Mouse (Mus musculus): ENCODE measurements around the gene Taf5l. TPM values are rescaled to one million over a fixed set of nuclear protein-coding genes. Genes with fewer than 3 reads are reported as not detected.
A peak's percentile ranks its signal among the peaks of the same experiment; 100 is the strongest.

Taf5l gene
- polyA plus RNA-seq, 1 experiment from 2014 or later = 37.8 TPM

- 89% methylated on average over 2 of the region's 2 CpGs for WGBS
- Histone ChIP-seq H3K27ac (no peak overlapping the region), H3K4me3 (no peak overlapping the region), H3K9me3 (no peaks in the 10 kb centered on the region), H3K27me3 (ENCODE audit: insufficient read depth, poor library complexity, severe bottlenecking) (no peaks in the 10 kb centered on the region), H3K4me1 (replicated peaks) (no peaks in the 10 kb centered on the region), H3K36me3 (peaks cover 96% of the 10 kb centered on the region)
- DNase-seq (ENCODE audit: low spot score) = no peak
Observed at GRCm38 (mm10) chr8:123999568-123999967, 21.6 kb downstream of the Taf5l start.

DNA sequence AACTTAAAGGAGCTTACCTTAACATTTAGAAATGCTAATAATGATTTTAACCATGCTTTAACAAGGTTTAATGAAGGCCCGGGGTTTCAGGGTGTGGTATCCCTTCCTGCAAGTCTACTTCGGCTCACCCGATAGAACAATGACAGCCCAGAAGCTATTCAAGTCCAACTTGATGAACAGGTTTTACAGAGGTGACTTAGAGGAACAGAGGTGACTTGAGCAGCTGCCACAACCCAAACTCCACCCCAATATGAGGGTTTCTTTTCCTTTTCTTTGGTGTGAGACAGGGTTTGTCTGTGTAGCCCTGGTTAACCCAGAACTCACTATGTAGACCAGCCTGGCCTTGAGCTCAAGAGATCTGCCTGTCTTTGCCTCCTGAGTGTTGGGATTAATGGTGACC is 27.2 kb downstream of the Taf5l start:
- DNase-seq (ENCODE audit: low spot score) = no peak
- Histone ChIP-seq H3K9me3 (no peaks in the 10 kb centered on the region), H3K4me1 (replicated peaks) (no peaks in the 10 kb centered on the region; the same call in 1 of the 2 replicates), H3K4me3 (no peak overlapping the region), H3K27me3 (ENCODE audit: insufficient read depth, poor library complexity, severe bottlenecking) (no peaks in the 10 kb centered on the region), H3K27ac (no peak overlapping the region), H3K36me3 (peaks cover 52% of the 10 kb centered on the region)
- WGBS = 91% methylated on average over 3 of the region's 3 CpGs

DNA sequence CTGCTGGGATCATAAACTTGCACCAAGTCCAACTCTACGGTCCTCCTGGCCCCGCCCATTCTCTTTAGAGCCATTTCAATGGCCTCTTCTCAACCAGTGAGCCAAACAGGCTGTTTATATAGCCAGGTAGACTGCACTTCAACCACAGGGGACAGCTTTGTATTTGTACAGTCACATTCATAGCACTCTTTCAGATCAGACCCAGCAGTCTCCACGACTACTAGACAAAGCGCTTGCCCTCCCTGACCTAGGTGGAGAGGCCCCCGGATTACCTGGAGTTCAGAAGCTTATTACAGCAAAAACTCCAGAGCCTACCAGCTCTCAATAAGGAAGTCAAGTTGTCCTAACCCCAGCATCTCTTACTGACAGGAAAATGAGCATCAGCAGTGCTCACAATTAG is 27.6 kb downstream of the Taf5l start:
- H3K9me3 ChIP-seq = no peaks in the 10 kb centered on the region
- 90% methylated on average over 5 of the region's 5 CpGs for WGBS
- DNase-seq (ENCODE audit: low spot score) = no peak
- H3K36me3 ChIP-seq = peaks cover 48% of the 10 kb centered on the region
- no peaks in the 10 kb centered on the region; the same call in 1 of the 2 replicates for H3K4me1 ChIP-seq (replicated peaks)
- H3K27me3 ChIP-seq (ENCODE audit: insufficient read depth, poor library complexity, severe bottlenecking) = no peaks in the 10 kb centered on the region
- no peak overlapping the region for H3K4me3 ChIP-seq
- H3K27ac ChIP-seq = no peak overlapping the region

- Histone ChIP-seq H3K9me3 (no peaks in the 10 kb centered on the region), H3K27me3 (ENCODE audit: insufficient read depth, poor library complexity, severe bottlenecking) (no peaks in the 10 kb centered on the region), H3K36me3 (peaks cover 40% of the 10 kb centered on the region), H3K4me3 (no peak overlapping the region), H3K4me1 (replicated peaks) (no peaks in the 10 kb centered on the region; the same call in 1 of the 2 replicates), H3K27ac (no peak overlapping the region)
- WGBS = 89% methylated on average over 8 of the region's 8 CpGs
- no peak for DNase-seq (ENCODE audit: low spot score)
Observed at GRCm38 (mm10) chr8:123992587-123992986, 28.6 kb downstream of the Taf5l start.

- 91% methylated on average over 13 of the region's 13 CpGs for WGBS
- Histone ChIP-seq H3K4me3 (no peak overlapping the region), H3K36me3 (peaks cover 21% of the 10 kb centered on the region), H3K4me1 (replicated peaks) (no peaks in the 10 kb centered on the region; the same call in 1 of the 2 replicates), H3K27ac (no peak overlapping the region), H3K9me3 (no peaks in the 10 kb centered on the region), H3K27me3 (ENCODE audit: insufficient read depth, poor library complexity, severe bottlenecking) (no peaks in the 10 kb centered on the region)
- no peak for DNase-seq (ENCODE audit: low spot score)
Observed at GRCm38 (mm10) chr8:123990277-123991049, 30.7 kb downstream of the Taf5l start.

DNA sequence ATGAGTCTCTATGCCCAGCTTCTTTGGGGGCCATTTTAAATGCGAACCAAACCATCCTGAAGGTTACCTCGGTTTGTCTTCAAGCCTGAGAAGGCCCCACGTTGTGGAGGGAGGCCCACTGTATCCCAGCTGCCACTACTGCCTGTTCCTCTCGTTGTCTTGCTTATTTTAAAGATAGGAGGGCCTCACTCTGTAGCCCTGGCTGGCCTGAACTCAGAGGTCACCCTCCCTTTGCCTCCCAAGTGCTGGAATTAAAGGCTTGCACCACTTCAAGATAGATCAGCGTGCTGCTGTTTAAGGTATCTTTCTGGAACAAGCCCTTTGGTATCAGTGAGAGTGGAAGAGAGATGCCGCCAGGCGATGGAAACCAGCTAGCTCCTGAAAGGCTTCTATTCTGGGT is 32.1 kb downstream of the Taf5l start:
- no peak overlapping the region for H3K27ac ChIP-seq
- H3K4me1 ChIP-seq (replicated peaks) = no peaks in the 10 kb centered on the region; the same call in 1 of the 2 replicates
- no peak for DNase-seq (ENCODE audit: low spot score)
- H3K27me3 ChIP-seq (ENCODE audit: insufficient read depth, poor library complexity, severe bottlenecking) = no peaks in the 10 kb centered on the region
- H3K36me3 ChIP-seq = peaks cover 8% of the 10 kb centered on the region
- H3K4me3 ChIP-seq = no peak overlapping the region
- 76% methylated on average over 7 of the region's 7 CpGs for WGBS
- H3K9me3 ChIP-seq = no peaks in the 10 kb centered on the region

GRCm38 (mm10) chr8:123988605-123989038 is 32.6 kb downstream of the Taf5l start:
- WGBS = 73% methylated on average over 6 of the region's 6 CpGs
- peaks cover 3% of the 10 kb centered on the region; the same call in 1 of the 2 replicates for H3K36me3 ChIP-seq
- peaks cover under 1% of the 10 kb centered on the region for H3K4me1 ChIP-seq (replicated peaks)
- H3K9me3 ChIP-seq = no peaks in the 10 kb centered on the region
- no peak overlapping the region for H3K27ac ChIP-seq
- no peak for DNase-seq (ENCODE audit: low spot score)
- no peaks in the 10 kb centered on the region for H3K27me3 ChIP-seq (ENCODE audit: insufficient read depth, poor library complexity, severe bottlenecking)
- no peak overlapping the region for H3K4me3 ChIP-seq

DNA sequence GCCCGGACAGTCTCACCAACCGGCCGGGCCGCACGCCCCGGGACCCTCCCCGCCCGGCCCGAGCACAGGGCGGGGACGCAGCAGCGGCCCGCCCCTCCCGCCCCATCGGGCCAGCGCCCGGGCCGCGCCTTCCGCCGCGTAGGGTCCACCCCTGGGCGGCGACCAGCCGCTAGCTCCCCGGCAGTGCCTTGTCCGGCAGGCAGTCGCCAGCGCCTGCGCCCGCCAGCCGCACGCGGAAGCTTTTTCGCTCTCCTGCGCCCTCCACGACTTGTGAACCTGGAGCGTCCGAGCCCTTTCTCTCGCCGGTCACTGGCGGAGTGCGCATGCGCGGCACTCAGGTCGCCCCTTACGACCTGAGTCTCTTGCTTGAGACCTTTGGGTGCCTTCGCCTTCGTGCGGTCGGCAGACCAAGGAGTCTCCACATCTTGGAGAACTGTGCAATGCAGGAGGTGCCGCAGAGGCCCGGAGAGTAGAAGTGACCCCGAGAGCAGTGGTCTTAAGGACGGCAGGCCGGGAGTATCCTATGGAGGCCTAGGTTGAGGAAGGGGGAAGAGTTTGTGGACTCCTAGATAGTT is 38.3 kb downstream of the Taf5l start, which contains the start of gene Abcb10:
Abcb10 (minus strand) TSS at position 297 of the 575 bp plus-strand sequence.
- Histone ChIP-seq H3K9me3 (no peaks in the 10 kb centered on the region), H3K4me1 (replicated peaks) (peaks cover 27% of the 10 kb centered on the region), H3K4me3 (peak within 1 kb of the TSS; percentile 93), H3K27me3 (ENCODE audit: insufficient read depth, poor library complexity, severe bottlenecking) (peaks cover 4% of the 10 kb centered on the region; the same call in 1 of the 2 replicates), H3K36me3 (no peaks in the 10 kb centered on the region), H3K27ac (peak within 1 kb of the TSS; percentile 88)
- DNase-seq (ENCODE audit: low spot score) = peak; percentile 89
- under 1% methylated on average over 56 of the region's 56 CpGs for WGBS

GRCm38 (mm10) chr8:123982291-123982793 is 38.9 kb downstream of the Taf5l start:
- H3K9me3 ChIP-seq = no peaks in the 10 kb centered on the region
- H3K4me3 ChIP-seq = peak overlapping the region; percentile 93
- H3K27ac ChIP-seq = peak overlapping the region; percentile 88
- no peaks in the 10 kb centered on the region for H3K36me3 ChIP-seq
- peaks cover 27% of the 10 kb centered on the region for H3K4me1 ChIP-seq (replicated peaks)
- peaks cover 4% of the 10 kb centered on the region; the same call in 1 of the 2 replicates for H3K27me3 ChIP-seq (ENCODE audit: insufficient read depth, poor library complexity, severe bottlenecking)
- WGBS = under 1% methylated on average over 48 of the region's 48 CpGs
- DNase-seq (ENCODE audit: low spot score) = no peak

DNA sequence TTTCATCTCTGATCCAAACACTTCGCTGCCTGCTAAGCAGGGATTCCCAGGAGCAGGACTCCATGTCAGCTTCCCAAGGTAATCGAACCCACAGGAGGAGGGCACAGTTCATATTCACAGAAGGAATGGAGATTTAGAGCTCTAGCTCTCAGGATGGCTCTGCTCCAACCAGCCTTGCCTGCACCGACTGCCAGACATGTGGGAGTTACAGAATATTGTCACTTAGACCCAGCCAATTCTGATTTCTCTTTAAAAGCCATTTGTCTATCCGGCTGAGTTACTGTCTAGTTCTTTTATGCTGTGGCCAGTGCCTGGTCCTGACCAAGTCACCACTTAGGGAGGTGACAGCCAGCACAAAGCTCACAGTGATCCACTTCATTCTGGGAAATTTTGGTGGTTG is 39.5 kb downstream of the Taf5l start:
- Histone ChIP-seq H3K36me3 (no peaks in the 10 kb centered on the region), H3K27ac (0 out of 2 replicates have a peak overlapping the region, but pooled peaks have one; percentile 16)
- 53% methylated on average over 4 of the region's 4 CpGs for WGBS

GRCm38 (mm10) chr8:123980239-123980638 is 41.0 kb downstream of the Taf5l start:
- 77% methylated on average over 4 of the region's 4 CpGs for WGBS
- Histone ChIP-seq H3K9me3 (no peaks in the 10 kb centered on the region), H3K27ac (no peak overlapping the region), H3K4me1 (replicated peaks) (peaks cover 27% of the 10 kb centered on the region), H3K4me3 (peak overlapping the region; percentile 26; the same call in 1 of the 2 replicates), H3K27me3 (ENCODE audit: insufficient read depth, poor library complexity, severe bottlenecking) (peaks cover 4% of the 10 kb centered on the region; the same call in 1 of the 2 replicates), H3K36me3 (no peaks in the 10 kb centered on the region)
- DNase-seq (ENCODE audit: low spot score) = no peak

More for the DNA sequence above, 39.5 kb downstream of the Taf5l start:
- no peak for DNase-seq (ENCODE audit: low spot score)
- Histone ChIP-seq H3K4me3 (peak overlapping the region; percentile 93), H3K27me3 (ENCODE audit: insufficient read depth, poor library complexity, severe bottlenecking) (peaks cover 4% of the 10 kb centered on the region; the same call in 1 of the 2 replicates), H3K9me3 (no peaks in the 10 kb centered on the region), H3K4me1 (replicated peaks) (peaks cover 27% of the 10 kb centered on the region)

GRCm38 (mm10) chr8:123978926-123979325 is 42.3 kb downstream of the Taf5l start:
- no peak for DNase-seq (ENCODE audit: low spot score)
- Histone ChIP-seq H3K4me1 (replicated peaks) (peaks cover 27% of the 10 kb centered on the region), H3K27me3 (ENCODE audit: insufficient read depth, poor library complexity, severe bottlenecking) (peaks cover 4% of the 10 kb centered on the region; the same call in 1 of the 2 replicates), H3K27ac (no peak overlapping the region), H3K9me3 (no peaks in the 10 kb centered on the region), H3K4me3 (no peak overlapping the region), H3K36me3 (no peaks in the 10 kb centered on the region)
- WGBS = 78% methylated on average over 8 of the region's 8 CpGs

Measured in hindbrain, embryonic 10.5 days (tissue).